Mouse (Mus musculus): Measurements from ENCODE around the gene Atxn2. TPM values are rescaled to one million over a fixed set of nuclear protein-coding genes. Genes with fewer than 3 reads are reported as not detected.
"Not testable (repeated sequence)": the region's sequence is repeated elsewhere in the genome, so short reads cannot be mapped to it uniquely, and the experiment has no call there.

Gene Atxn2
- polyA plus RNA-seq, 1 experiment from 2014 or later: 67.2 TPM

- Histone ChIP-seq H3K27ac (replicated peaks) (no peak overlapping the region), H3K4me1 (no peaks in the 10 kb centered on the region), H3K4me2 (replicated peaks) (no peak overlapping the region), H3K9me3 (no peaks in the 10 kb centered on the region), H3K27me3 (no peaks in the 10 kb centered on the region), H3K9ac (replicated peaks) (no peak overlapping the region), H3K4me3 (no peak overlapping the region), H3K36me3 (0 out of 2 replicates have a peak, but pooled peaks cover 4% of the 10 kb centered on the region)
- no peak for ATAC-seq (replicated peaks)
- WGBS: 83% methylated on average over 2 of the region's 2 CpGs
These were observed 31.8 kb downstream of the Atxn2 start for GRCm38 (mm10) chr5:121742915-121743314.

DNA sequence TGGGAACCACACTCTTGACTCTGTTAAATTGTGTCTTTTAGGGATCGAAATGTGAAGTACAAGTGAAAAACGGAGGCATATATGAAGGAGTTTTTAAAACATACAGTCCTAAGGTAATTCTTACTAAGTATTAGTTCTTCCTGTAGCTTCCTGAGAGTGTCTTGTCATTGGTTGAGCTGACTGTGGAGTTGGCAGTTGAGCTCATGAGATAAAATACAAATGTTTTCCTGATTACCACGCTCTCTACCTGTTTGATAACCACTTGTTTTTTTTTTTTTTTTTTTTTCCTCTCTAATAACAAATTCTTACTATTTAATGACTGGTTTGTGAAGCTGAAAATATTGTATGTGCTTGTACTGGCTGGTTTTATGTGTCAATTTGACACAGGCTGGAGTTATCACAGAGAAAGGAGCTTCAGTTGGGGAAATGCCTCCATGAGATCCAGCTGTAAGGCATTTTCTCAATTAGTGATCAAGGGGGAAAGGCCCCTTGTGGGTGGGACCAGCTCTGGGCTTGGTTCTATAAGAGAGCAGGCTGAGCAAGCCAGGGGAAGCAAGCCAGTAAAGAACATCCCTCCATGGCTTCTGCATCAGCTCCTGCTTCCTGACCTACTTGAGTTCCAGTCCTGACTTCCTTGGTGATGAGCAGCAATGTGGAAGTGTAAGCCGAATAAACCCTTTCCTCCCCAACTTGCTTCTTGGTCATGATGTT is 36.9 kb downstream of the Atxn2 start:
- not testable (repeated sequence) for H3K27ac ChIP-seq (replicated peaks); H3K9me3 ChIP-seq; H3K27me3 ChIP-seq; H3K4me2 ChIP-seq (replicated peaks); H3K9ac ChIP-seq (replicated peaks); H3K4me1 ChIP-seq; ATAC-seq (replicated peaks); H3K4me3 ChIP-seq
- peaks cover 18% of the 10 kb centered on the region; the same call in 1 of the 2 replicates for H3K36me3 ChIP-seq
- 95% methylated on average over 4 of the region's 4 CpGs for WGBS

DNA sequence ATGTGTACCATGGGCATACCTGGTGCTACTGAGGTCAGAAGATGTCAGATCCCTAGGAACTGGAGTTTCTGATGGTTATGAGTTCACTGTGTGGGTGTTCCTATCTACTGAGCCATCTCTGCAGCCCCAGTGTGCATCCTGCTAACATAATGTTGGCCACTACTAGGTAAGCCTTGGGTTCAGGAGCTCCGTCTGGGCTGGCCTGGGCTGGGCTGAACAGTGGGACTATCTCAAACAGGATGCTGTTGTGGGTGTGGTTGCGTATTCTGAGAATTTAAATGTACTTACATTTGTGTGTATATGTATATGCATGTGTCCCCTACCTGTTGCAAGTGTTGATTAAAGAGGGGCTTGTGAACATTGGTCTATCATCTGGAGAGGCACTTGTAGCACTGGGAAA is 38.5 kb downstream of the Atxn2 start:
- H3K4me3 ChIP-seq: no peak overlapping the region
- H3K9me3 ChIP-seq: no peaks in the 10 kb centered on the region
- H3K27ac ChIP-seq (replicated peaks): no peak overlapping the region
- 95% methylated on average over 2 of the region's 2 CpGs for WGBS
- H3K27me3 ChIP-seq: no peaks in the 10 kb centered on the region
- no peak overlapping the region for H3K9ac ChIP-seq (replicated peaks)
- peaks cover 19% of the 10 kb centered on the region; the same call in 1 of the 2 replicates for H3K36me3 ChIP-seq
- ATAC-seq (replicated peaks): no peak
- no peak overlapping the region for H3K4me2 ChIP-seq (replicated peaks)
- H3K4me1 ChIP-seq: no peaks in the 10 kb centered on the region

GRCm38 (mm10) chr5:121757900-121758299 is 46.8 kb downstream of the Atxn2 start:
- 67% methylated on average over 2 of the region's 2 CpGs for WGBS
- no peak overlapping the region for H3K27ac ChIP-seq (replicated peaks)
- H3K9ac ChIP-seq (replicated peaks): no peak overlapping the region
- no peaks in the 10 kb centered on the region for H3K27me3 ChIP-seq
- ATAC-seq (replicated peaks): no peak
- peaks cover 3% of the 10 kb centered on the region for H3K36me3 ChIP-seq
- H3K9me3 ChIP-seq: no peaks in the 10 kb centered on the region
- no peak overlapping the region for H3K4me2 ChIP-seq (replicated peaks)
- no peaks in the 10 kb centered on the region; the same call in 1 of the 2 replicates for H3K4me1 ChIP-seq
- H3K4me3 ChIP-seq: no peak overlapping the region

DNA sequence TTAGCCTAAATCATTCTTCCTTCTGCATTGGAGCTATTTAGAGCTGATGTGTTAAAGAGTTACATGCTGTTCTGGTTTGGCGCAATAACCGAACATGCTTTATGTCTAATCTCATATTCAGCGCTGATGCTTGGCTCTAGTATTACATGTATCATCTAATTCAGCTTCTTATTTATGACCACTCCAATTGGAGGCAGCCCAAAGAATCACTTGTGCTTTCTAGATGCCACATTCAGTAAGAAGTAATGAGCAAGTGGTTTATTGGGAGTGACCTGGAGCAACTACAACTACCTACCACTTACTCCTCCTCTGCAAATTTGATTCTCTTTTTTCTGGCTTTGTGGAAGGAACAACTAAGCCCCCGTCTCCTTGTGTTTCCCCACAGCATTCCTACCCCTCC is 47.2 kb downstream of the Atxn2 start:
- H3K27ac ChIP-seq (replicated peaks): no peak overlapping the region
- 84% methylated on average over 4 of the region's 4 CpGs for WGBS
- H3K4me3 ChIP-seq: no peak overlapping the region
- H3K4me1 ChIP-seq: no peaks in the 10 kb centered on the region; the same call in 1 of the 2 replicates
- H3K36me3 ChIP-seq: no peaks in the 10 kb centered on the region; the same call in none of the 2 replicates
- no peaks in the 10 kb centered on the region for H3K27me3 ChIP-seq
- no peak for ATAC-seq (replicated peaks)
- no peak overlapping the region for H3K4me2 ChIP-seq (replicated peaks)
- H3K9me3 ChIP-seq: no peaks in the 10 kb centered on the region
- H3K9ac ChIP-seq (replicated peaks): no peak overlapping the region

GRCm38 (mm10) chr5:121759921-121760320 is 48.8 kb downstream of the Atxn2 start:
- Histone ChIP-seq H3K4me1 (no peaks in the 10 kb centered on the region; the same call in 1 of the 2 replicates), H3K27me3 (no peaks in the 10 kb centered on the region), H3K4me2 (replicated peaks) (no peak overlapping the region), H3K9me3 (no peaks in the 10 kb centered on the region), H3K4me3 (no peak overlapping the region), H3K9ac (replicated peaks) (no peak overlapping the region), H3K27ac (replicated peaks) (no peak overlapping the region), H3K36me3 (no peaks in the 10 kb centered on the region; the same call in 1 of the 2 replicates)
- no peak for ATAC-seq (replicated peaks)
- 82% methylated on average over 4 of the region's 4 CpGs for WGBS

DNA sequence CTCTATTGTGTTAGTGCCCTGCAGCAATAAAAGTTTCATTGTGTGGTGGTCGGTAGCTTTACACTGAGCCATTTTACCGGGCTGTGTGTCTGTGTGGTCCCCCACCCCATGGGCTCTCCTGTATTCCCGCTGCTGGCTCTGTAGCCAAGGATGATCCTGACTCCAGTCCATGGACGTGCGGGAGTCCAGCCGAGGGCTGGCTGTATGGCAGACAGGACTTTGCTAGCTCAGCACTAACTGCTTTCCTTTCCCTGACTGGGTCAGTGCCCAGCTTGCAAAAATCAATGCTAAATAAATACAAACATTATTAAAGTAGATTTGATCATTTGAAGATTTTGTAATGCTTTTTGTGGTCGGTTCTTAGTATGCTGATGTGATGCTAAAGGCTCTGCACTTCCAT is 50.3 kb downstream of the Atxn2 start:
- H3K27ac ChIP-seq (replicated peaks): no peak overlapping the region
- no peak overlapping the region for H3K4me3 ChIP-seq
- 67% methylated on average over 7 of the region's 7 CpGs for WGBS
- H3K27me3 ChIP-seq: no peaks in the 10 kb centered on the region
- H3K4me1 ChIP-seq: no peaks in the 10 kb centered on the region; the same call in 1 of the 2 replicates
- no peak overlapping the region for H3K9ac ChIP-seq (replicated peaks)
- H3K36me3 ChIP-seq: no peaks in the 10 kb centered on the region; the same call in 1 of the 2 replicates
- no peak for ATAC-seq (replicated peaks)
- H3K4me2 ChIP-seq (replicated peaks): no peak overlapping the region
- no peaks in the 10 kb centered on the region for H3K9me3 ChIP-seq

DNA sequence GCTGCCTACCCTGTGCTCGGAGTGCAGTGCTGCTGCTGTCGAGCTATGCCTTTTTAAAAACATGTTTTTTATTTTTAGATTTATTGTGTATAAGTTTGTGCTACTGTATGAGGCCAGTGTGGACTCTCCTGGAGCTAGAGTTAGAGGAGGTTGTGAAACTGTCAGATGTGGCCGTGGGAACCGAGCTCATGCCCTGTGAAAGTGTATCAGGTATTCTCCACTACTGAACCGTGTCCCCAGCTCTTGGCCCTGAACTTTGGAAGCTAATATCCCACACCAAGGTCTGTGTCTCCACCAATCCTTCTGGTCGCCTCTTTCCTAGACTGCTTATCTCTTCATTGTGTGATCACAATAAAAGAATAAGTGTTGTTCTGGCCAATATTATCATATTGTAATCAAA is 51.8 kb downstream of the Atxn2 start:
- Histone ChIP-seq H3K4me3 (no peak overlapping the region), H3K36me3 (no peaks in the 10 kb centered on the region; the same call in 1 of the 2 replicates), H3K9ac (replicated peaks) (no peak overlapping the region), H3K4me2 (replicated peaks) (no peak overlapping the region), H3K27me3 (no peaks in the 10 kb centered on the region), H3K27ac (replicated peaks) (no peak overlapping the region), H3K9me3 (no peaks in the 10 kb centered on the region), H3K4me1 (no peaks in the 10 kb centered on the region; the same call in 1 of the 2 replicates)
- WGBS: 94% methylated on average over 6 of the region's 6 CpGs
- no peak for ATAC-seq (replicated peaks)

DNA sequence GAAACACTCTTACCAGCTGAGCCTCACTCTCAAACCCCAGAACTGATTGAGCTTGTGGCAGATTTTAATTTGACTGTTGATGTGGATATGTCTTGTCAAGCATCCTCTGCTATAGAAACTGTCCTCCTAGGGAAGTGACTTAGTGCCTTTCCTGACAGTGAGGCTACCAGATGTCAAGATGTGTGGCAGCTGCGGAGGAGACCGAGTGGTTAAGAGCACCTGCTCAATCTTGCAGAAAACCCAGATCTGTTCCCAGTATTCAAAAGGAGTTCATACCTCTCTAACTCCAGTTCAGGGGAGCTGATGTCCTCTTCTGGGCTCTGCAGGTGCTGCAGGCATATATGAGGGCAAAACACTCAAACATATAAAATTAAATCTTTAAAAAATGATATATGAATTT is 53.9 kb downstream of the Atxn2 start:
- H3K9ac ChIP-seq (replicated peaks): no peak overlapping the region
- no peak overlapping the region for H3K27ac ChIP-seq (replicated peaks)
- ATAC-seq (replicated peaks): no peak
- 91% methylated on average over 2 of the region's 2 CpGs for WGBS
- H3K4me3 ChIP-seq: no peak overlapping the region
- H3K27me3 ChIP-seq: no peaks in the 10 kb centered on the region
- no peaks in the 10 kb centered on the region for H3K4me1 ChIP-seq
- H3K9me3 ChIP-seq: no peaks in the 10 kb centered on the region
- H3K4me2 ChIP-seq (replicated peaks): no peak overlapping the region
- no peaks in the 10 kb centered on the region; the same call in 1 of the 2 replicates for H3K36me3 ChIP-seq

DNA sequence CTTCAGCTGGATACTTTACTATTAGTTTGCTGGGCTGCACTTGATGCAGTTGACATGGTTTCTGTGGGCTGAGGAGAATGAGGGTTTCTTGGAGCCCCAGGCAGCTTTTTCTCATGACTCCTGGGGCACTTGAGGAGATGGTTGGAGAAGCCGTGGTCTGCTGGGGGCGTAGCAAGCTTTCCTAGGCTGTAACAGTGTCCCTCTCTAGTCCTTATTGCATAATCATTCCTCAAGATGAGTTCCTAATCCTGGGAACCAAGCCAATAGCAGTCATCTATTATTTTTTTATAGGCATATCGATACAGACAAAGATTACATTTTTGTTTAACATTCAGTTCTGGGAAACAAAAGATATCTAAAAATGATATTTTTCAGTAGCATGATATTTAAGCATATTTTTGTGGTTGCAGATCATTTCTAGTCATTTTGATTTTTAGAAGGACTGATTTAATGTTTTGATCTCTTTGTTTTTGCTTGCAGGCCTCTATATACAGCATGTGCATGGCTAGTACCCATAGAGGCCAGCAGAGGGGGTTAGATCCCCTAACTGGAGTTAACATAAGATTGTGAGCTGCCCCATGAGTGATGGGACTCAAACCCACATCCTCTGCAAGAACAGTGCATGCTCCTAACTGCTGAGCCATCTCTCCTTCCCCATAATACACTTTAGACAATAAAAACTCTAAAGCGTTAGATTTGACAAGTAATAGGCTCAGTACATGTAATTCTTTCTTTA is 55.1 kb downstream of the Atxn2 start:
- Histone ChIP-seq H3K4me2 (replicated peaks) (no peak overlapping the region), H3K27ac (replicated peaks) (no peak overlapping the region), H3K9ac (replicated peaks) (no peak overlapping the region), H3K27me3 (no peaks in the 10 kb centered on the region), H3K4me3 (no peak overlapping the region), H3K4me1 (no peaks in the 10 kb centered on the region), H3K9me3 (no peaks in the 10 kb centered on the region), H3K36me3 (no peaks in the 10 kb centered on the region)
- ATAC-seq (replicated peaks): no peak
- WGBS: 93% methylated on average over 4 of the region's 4 CpGs

- Histone ChIP-seq H3K4me2 (replicated peaks) (no peak overlapping the region), H3K4me1 (no peaks in the 10 kb centered on the region), H3K27me3 (no peaks in the 10 kb centered on the region), H3K9me3 (no peaks in the 10 kb centered on the region), H3K4me3 (no peak overlapping the region), H3K27ac (replicated peaks) (no peak overlapping the region), H3K9ac (replicated peaks) (no peak overlapping the region), H3K36me3 (peaks cover 2% of the 10 kb centered on the region)
- ATAC-seq (replicated peaks): no peak
- WGBS: 86% methylated on average over 2 of the region's 2 CpGs
These were observed 56.4 kb downstream of the Atxn2 start for GRCm38 (mm10) chr5:121767564-121767963.

GRCm38 (mm10) chr5:121769827-121770226 is 58.7 kb downstream of the Atxn2 start:
- ATAC-seq (replicated peaks): no peak
- Histone ChIP-seq H3K27me3 (no peaks in the 10 kb centered on the region), H3K9ac (replicated peaks) (no peak overlapping the region), H3K4me2 (replicated peaks) (no peak overlapping the region), H3K9me3 (no peaks in the 10 kb centered on the region), H3K4me3 (no peak overlapping the region), H3K4me1 (no peaks in the 10 kb centered on the region), H3K36me3 (peaks cover 17% of the 10 kb centered on the region), H3K27ac (replicated peaks) (no peak overlapping the region)
- WGBS: 80% methylated on average over 7 of the region's 7 CpGs

Data from forebrain, embryonic 15.5 days (tissue).